Mouse (Mus musculus) ovary, postnatal 10 days (tissue): ENCODE measurements around the gene Hoxb4.

Source experiments
- DNase-seq: peaks from one replicate; pipeline ENCODE4 v3.0.0; 2022; ENCODE audit warnings: low spot score

Gene Hoxb4

GRCm38 (mm10) chr11:96314671-96315343 is 3.3 kb upstream of the Hoxb4 start:
- no peak for DNase-seq

- no peak for DNase-seq
Observed at GRCm38 (mm10) chr11:96315344-96315681, 2.8 kb upstream of the Hoxb4 start.

GRCm38 (mm10) chr11:96316696-96317607 is 1.1 kb upstream of the Hoxb4 start:
- no peak for DNase-seq

GRCm38 (mm10) chr11:96318368-96319070 is 452 bp downstream of the Hoxb4 start:
- DNase-seq, result no peak

GRCm38 (mm10) chr11:96319071-96319902 is 1.2 kb downstream of the Hoxb4 start:
- no peak for DNase-seq

DNA sequence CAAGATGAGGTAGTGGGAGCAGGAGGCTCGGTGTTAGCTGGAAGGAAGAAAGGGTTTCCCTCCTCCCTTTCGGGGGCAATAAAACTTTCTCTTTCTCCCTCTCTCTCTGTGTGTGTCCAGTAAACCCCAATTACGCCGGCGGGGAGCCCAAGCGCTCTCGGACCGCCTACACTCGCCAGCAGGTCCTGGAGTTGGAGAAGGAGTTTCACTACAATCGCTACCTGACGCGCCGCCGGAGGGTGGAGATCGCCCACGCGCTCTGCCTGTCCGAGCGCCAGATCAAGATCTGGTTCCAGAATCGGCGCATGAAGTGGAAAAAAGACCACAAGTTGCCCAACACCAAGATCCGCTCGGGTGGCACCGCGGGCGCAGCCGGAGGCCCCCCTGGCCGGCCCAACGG is 1.8 kb downstream of the Hoxb4 start:
- no peak for DNase-seq

GRCm38 (mm10) chr11:96320688-96321087 is 2.6 kb downstream of the Hoxb4 start:
- DNase-seq, result no peak

DNA sequence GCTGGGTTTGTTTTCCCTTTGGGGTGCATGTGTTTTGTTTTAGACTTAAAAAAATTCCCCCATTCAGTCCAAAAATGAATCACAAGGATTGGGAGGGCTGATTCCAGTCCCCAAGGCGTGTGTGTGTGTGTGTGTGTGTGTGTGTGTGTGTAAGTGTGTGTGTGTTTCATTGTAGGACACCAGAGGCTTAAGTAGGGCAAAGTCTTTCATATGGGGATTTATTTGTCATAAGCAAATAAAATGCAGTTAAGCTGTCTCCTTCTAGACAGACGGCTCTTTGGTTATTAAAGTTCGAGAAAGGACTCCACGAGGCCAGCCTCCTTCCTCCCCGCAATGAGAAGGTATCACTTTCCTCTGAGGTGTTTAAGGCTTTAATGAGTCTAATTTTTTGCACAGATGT is 3.8 kb downstream of the Hoxb4 start:
- DNase-seq, result no peak

GRCm38 (mm10) chr11:96322738-96323137 is 4.7 kb downstream of the Hoxb4 start:
- DNase-seq, result no peak

DNA sequence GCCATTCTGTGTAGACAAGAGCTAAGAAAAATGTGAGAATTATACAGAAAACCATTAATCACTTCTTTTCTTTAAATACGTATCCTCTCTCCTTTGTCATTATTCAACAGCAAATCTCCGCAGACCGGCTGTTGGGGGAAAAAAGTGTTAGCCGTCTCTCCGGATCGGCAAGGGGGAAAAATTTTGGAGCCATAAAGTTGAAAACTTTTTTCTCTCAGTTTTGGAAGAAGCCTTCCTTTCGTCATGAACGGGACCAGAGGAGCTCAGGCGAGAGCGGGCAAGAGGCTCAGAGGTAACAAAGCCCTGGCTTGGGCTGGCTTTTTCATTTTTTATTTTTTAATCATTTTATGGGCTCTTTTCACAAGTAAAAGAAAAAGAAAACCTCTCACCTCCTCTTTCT is 5.1 kb downstream of the Hoxb4 start, which contains the start of gene Hoxb3:
Gene Hoxb3 (plus strand): TSS at position 173 of the 400 bp plus-strand sequence.
- no peak for DNase-seq

DNA sequence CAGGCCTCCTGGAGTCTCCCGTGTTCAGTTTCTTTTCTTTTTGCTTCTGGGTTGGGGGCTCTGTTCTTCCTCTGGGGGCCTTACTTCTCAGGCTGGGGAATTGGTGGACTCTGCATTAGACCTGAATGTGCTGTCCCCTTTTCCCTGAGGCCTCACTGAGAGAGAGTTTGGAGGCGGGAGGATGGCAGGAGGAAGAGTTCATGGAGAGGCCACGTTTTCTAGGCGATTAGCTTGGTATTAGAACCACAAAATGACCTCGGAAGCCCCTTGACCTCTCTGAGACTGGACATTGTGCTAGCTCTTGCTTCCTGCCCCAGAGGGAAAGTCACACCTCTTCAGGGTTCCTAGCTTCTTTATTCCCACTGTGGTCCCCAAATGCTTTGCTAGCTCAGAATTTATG is 6.1 kb downstream of the Hoxb4 start:
- no peak for DNase-seq

DNA sequence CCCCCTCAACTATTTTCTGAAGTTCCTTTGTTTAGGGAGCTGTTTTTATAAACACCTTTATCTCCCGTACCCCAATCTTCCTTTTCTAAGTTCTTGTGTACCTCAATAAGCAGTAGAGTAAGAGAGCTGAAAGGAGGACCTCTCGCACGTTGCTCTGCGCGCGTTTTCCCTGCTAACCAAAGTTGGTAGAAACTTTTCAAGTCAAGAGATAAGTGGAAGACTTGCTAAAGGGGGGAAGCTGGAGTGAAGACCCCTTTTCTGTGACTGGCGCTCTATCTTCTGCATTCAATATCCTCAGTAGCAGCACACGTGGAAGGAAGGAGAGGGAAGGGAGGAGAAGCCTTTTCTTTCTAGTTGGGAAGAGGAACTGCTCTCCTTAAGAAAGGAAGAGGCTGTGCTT is 6.9 kb downstream of the Hoxb4 start:
- DNase-seq, result no peak

DNA sequence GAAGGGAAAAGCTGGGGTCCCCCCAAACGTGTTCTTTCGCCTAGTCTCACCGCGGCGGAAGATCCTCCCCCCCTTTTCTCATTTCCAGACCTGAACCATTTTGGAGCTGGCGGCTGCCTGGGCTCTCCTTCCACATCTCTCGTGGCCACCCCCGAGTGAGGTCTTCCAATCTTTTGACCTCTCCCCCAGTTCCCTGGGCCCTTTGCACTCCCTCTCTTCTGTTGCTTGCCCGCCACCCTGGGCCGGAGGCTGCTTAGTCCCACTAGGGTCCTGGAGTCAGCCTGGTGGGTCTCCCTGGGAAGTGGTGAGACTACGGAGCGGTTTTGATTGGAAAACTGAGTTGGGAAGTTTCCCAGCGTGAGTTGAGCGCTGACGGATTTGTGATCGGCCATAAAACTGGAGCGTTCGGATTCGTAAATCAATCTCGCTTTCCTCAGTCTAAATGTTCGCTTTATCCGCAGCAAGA is 7.7 kb downstream of the Hoxb4 start:
- no peak for DNase-seq

- DNase-seq, result no peak
Observed at GRCm38 (mm10) chr11:96326705-96327104, 8.6 kb downstream of the Hoxb4 start.

DNA sequence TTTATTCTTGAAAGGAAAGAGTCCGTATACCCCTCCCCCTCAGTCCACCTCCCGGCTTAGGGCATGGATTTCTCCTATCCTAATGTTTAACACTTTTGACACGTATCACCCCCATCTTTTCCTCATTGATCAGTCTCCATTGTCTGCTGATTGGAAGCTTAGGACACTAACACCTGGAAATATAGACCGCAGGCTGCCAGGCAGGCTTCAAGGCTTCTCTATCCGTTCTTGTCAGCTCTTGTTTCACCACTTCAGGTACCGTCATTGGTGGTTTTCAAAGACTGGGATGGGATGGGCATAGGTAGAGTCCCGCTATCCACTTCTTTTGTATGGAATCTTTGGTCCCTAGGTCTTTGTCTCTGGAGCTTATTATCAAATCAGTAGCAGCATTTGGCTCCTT is 9.1 kb downstream of the Hoxb4 start:
- no peak for DNase-seq

- no peak for DNase-seq
Observed at GRCm38 (mm10) chr11:96327750-96328149, 9.7 kb downstream of the Hoxb4 start.

DNA sequence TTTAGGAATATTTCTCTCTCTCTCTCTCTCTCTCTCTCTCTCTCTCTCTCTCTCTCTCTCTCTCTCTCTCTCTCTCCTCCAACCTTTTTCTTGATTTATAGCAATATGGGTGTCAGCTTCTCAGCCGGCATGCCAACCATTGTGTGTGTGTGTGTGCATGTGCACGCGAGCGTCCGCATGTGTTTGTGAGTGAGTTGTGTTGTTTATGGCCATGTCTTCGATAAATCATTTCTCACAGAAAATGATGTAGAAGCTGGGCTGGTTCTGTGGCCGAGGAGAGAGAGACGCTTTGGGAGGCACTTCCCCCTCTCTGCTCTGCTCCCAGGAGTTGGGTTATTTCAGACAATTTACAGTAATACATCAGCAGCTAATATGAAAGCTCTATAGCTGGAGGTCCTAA is 10.5 kb downstream of the Hoxb4 start:
- no peak for DNase-seq

DNA sequence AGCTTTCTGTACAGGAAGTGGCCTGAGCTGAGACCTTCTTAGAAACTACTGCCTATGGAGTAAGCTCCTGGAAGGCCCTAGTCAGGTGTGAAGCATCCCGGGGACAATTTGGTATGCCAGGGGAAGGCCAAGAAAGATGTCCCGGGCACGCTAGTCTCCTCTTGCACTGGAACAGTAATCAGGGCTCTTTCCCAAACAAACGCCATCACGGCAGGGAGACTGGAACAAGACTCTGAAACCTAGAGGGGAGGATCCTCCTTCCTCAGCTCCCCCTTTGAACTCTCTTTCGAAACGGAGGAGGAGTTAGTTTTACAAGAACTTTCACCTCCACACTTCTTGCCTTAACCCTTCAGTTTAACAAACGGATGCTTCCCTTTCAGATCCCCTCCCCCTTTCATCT is 14.0 kb downstream of the Hoxb4 start:
- DNase-seq, result no peak

DNA sequence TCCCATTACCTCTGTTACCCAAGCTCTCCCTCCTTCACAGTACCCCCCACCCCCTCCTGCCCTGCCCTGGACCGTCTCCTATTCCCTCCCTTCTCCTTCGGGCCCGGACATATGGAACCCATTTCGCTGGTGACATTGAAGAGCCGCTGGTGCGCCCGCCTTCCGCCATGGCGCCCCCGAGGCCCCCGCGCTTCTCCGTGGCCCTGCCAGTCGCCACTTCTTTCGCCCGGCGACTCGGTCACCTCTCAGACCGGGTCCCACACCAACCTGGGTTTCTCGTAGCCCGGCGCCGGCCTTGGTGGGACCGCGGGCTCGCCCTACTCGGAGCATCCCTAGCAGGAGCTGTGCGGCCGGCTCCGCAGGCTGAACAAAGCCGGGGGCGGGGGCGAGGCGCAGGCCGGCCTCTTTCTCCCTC is 14.6 kb downstream of the Hoxb4 start:
- no peak for DNase-seq

DNA sequence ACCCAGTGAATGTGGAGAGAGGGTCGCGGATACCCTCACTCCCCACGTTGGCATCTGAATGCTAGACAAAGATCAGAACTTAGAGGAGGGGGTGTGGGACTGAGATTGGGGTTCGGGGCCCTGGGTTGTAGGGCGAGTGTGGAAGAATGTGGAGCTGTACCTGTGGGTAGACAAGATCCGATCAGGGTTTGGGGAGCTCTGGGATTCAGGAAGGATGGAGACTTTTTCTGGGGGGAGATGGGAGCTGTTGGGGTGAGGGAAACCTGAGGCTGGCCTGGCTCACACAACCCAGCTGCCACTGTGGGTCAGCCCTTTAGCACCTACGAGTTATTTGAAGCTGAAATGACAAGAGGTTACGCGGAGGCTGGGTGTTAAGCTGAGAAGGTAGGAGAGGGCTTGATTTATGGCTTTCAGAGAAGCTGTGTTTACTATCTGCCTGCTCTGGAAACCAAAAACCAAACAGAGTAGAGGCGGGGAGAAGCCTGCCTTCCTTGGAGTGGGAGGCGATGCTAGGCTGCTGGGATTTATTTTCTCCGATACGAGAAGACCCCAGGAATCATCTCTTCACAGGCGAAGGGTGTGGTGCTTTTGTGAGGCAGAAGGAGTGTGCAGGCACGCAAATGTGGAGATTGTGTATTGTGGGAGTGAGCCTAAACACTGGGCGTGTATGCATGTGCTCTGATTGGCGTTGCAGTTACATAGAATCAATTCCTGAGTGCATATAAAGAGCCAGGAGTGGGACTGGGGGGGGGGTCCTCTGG is 15.4 kb downstream of the Hoxb4 start:
- DNase-seq, result no peak

GRCm38 (mm10) chr11:96334002-96334364 is 15.9 kb downstream of the Hoxb4 start:
- DNase-seq, result no peak
